Mouse (Mus musculus) kidney, adult 2 months (tissue): ENCODE measurements around the gene Tmem200c.

ENCODE experiments used
- CTCF ChIP-seq: fragments of 200-500 bp; conservative IDR thresholded peaks from 2 replicates; pipeline ENCODE4 v1.5.1; 2011; ENCODE audit warnings: low read depth, mild to moderate bottlenecking, control low read depth, low read length, moderate library complexity, mixed read lengths; ENCODE audit not compliant: insufficient read depth, insufficient read length
- POLR2A ChIP-seq: fragments of 200-500 bp; IDR thresholded peaks from one replicate; pipeline ENCODE4 v1.6.1; 2011; ENCODE audit warnings: low read depth, low read length, control low read depth

DNA sequence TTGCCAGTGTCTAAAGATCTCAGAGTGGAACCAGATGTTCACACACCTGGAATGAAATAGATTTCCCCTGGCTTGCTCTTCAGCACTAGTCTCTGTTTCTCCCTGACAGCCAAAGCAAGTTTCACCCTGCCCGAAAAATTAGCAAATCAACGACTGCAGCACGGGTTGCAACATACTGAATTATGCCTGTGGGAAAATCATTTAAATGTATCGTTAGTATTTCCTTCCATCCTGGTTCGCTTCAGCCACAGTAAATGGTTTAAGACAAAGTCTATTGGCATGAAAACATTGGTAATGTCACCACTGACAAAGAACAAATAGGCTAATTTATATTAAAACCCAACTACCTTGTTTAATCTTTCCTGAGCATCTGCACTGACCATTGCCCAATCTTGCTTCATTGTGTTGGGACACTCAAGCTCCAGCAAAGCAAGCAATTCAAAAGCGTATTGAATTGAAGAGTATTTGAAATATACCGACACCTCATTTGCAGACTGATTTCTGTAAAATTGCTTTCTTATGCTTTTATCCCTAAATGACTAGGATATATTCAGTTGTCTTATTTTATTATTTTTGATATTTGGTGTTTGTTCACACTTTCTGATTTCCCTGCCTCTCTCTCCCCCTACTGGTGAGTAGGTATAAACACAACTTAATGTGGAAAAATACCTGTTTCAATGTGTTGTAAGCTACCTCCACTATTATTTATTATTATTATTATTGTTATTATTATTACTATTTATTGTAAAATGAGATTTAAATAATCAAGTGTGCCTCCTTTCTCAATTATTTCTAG lies 25.9 kb downstream of the Tmem200c start:
- TF ChIP-seq CTCF (no peak), POLR2A (no peak)
